Mouse (Mus musculus): ENCODE results near the gene Hgd. TPM values are rescaled to one million over a fixed set of nuclear protein-coding genes. Genes with fewer than 3 reads are reported as not detected.

Gene Hgd
- 7.7 TPM in 1 of 2 replicates, not detected in the other for total RNA-seq (2021)
- long read RNA-seq, transcript Hgd-203 (14 exons, 1,702 nt), result major isoform, 214 of 294 reads
- long read RNA-seq, transcript Hgd-201 (13 exons, 1,516 nt), result minor isoform, 11 of 294 reads
- long read RNA-seq, partial matches to known transcripts, result 49 of 294 reads
- long read RNA-seq, other reads (novel, unspliced or antisense), result 18 of 294 reads

GRCm38 (mm10) chr16:37579994-37580393, at the start of gene Hgd:
Gene Hgd (plus strand): TSS chr16:37580153.
- no peak for DNase-seq

DNA sequence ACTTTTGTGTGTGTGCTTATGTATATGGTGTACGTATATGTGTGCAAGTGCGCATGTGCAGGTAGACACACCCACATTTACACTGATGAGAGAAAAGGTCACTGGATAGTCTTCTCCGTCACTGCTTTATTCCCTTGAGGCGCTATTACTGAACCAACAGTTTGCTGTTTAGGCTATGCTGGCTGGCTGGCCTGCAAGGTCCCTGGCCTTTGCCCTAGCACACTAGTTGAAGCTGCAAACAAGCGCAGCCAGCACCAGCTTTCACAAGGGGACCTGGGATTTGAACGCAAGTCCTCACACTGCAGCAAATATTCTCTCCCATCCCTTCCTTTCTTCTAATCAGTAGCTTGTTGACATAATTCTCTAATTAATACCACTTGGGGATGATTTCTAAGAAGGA, 49.8 kb upstream of the Hgd start:
- DNase-seq, result no peak

GRCm38 (mm10) chr16:37532046-37532445, 47.9 kb upstream of the Hgd start:
- DNase-seq, result no peak

GRCm38 (mm10) chr16:37533369-37534068, 46.4 kb upstream of the Hgd start:
- no peak for DNase-seq

DNA sequence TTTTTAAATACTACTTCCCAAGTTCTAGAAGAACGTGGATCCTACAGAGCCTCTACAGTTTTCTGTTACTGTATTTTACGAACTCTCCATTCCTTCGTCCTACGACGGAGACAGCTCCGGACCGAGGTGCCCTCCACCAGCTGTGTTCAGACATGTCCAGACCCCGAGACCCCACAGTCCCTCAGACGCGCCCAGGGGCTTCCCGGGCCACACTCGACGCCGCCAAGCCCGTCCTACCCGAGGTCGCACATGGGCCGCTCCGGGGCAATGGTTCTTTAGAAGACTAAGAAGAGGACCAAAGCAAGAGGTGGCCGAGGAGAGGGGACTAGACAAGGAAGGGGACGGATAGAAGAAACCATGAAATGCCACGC, 40.7 kb upstream of the Hgd start:
- DNase-seq, result no peak

GRCm38 (mm10) chr16:37539611-37540580, 40.1 kb upstream of the Hgd start, which contains the start of the genes Gtf2e1 and Rabl3:
Gene Gtf2e1 (minus strand): TSS chr16:37539789.
Gene Rabl3 (plus strand): TSS chr16:37539885.
- DNase-seq, result peak; percentile 93

DNA sequence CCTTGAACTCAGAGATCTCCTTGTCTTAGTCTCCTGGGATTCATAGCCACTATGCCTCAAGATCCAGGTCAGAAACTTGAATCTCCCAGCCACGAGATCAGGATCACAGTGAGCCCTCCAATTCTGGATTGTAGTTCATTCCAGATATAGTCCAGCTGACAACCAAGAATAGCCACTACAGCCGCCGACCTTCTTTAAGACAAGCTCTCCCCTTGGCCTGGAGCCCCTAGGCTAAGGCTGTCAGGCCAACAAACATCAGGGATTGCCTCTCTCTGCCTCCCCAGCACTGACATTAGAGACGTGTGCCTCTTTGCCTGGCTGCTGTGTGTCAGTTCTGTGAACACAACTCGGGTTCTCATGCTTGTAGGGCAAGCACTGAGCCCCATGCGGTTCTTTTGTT, 39.2 kb upstream of the Hgd start:
- no peak for DNase-seq

DNA sequence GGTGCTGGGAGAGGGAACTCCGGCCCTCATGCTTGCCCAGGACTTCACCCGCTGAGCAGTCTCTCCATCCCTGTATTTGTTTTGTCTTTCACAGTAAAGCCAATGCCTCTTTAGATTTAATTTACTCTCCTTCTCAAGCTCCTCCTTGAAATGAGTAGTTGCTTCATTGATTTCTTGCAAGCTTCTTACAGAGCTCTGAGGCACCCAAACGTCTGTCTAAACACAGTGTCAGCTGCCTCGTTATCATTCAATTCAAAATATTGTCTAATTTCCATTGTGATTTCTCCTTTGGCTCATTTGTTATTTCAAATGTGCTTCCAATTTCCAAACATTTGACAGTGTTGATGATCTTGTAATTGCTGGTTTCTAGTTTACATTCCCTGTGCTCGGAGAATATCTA, 33.6 kb upstream of the Hgd start:
- DNase-seq, result no peak

DNA sequence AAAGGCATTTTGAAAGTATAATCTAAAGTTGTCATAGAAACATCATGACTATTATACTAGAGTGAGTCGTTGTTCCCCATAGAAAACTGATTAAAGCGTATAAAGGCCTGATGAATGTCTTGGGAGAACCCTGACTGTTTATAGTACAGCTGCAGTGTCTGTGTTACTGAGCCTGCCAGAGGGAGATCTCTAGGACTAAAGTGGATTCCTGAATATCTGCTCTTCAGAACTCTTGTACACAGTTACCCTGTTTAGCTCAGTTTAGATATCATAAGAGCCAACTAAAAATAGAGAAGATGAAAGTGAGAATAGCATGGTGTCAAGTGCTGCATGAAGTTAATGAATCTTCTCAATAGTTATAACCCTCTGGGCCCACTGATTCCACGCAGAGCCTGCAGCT, 29.7 kb upstream of the Hgd start:
- no peak for DNase-seq

DNA sequence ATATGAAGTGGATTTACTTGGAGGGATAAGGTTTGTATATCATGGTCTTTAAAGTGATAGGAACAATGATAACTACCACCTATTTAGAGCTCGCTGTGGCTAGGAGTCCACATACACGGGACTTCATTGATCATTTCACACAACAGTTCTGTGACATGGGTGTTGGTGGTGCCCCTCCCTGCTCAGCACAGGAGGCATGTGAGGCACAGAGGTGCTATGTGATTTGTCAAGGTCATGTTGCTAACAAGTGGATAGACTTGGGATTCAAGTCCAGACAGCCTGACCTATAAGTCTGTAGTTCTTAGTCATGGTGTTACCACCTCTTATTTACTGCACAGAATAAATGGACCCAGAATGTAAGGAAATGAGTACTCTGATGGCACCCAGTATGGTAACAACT, 29.0 kb upstream of the Hgd start:
- DNase-seq, result no peak

DNA sequence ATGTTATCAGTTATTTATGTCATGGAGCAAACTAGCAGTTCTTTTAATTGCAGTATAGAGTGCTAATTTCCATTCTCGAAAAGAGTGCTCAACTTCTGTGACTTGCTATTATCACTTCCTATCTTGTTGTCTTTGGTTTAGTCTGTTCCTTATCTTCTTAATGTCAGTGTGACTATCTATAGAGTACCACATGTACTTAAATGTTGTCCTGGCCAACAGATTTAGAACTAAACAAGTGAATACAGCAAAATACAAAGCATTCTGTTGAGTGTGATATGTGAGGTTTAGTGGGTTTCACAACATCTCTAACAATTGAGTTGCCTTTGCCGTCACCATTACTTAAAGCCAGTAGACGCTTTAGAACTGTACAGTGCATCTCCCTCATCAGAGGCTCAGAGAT, 27.1 kb upstream of the Hgd start:
- no peak for DNase-seq

- no peak for DNase-seq
Observed at GRCm38 (mm10) chr16:37562414-37562813, 17.5 kb upstream of the Hgd start.

- DNase-seq, result no peak
Observed at GRCm38 (mm10) chr16:37562961-37563360, 17.0 kb upstream of the Hgd start.

- DNase-seq, result no peak
Observed at GRCm38 (mm10) chr16:37565117-37565516, 14.8 kb upstream of the Hgd start.

DNA sequence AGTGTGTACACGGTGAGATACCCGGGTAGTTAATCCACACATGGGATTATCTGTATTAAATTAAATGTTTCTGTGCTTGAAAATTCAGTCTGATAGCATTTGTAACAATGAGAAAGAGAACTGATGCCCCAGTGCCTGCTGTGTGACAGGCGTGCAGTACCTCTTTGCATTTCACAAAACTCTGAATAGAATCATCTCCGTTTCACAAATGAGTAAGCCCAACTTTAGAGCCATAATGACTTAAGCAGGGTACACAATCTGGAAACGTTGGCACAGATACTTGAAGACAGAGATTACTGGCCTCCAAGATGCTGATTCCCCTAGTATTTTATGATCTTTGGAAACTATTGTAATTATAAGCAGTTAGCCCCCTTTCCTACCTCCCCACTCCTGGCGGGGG, 13.8 kb upstream of the Hgd start:
- no peak for DNase-seq

DNA sequence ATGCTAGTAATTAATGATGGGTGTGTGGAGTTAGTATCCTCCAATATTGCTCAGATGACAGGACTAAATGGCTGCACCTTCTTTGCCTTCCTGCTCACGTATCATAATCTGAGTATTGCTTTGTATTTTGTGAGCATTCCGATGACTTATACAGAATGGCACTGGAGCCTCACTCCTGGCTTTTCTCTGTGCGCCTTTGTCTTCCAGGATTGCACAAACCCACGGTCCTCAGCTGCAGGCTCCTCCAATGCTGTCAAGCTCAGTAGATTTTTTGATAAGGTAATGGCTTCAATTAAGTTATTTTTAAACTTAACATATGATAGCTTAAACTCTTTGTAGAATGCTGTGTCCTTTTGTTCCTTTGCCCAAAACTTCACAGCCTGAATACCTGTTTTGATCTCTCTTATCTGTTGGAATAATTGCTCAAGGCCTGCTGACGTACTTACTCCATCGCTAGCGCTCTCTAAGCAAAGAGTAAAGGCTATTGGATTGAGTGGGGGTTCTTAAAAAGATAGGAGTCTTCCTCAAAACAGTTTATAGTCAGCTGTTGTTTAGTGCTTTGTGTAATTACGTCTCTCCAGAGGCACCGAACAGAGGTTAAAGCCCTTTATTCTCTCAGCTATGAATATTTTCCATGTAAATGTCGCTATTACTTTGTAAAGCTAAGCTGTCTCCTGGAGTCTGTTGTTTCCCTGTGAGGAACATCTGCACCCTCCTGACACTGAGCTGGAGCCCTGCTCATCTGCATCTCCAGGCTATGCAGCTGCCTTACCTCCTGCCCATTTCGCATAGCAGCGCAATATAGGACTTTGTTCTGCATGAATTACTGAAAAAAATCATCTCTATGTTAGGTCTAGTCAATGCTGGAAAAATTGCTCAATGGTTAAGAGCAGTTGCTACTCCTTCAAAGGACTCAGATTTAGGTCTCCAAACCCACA, 12.6 kb upstream of the Hgd start:
- no peak for DNase-seq

- DNase-seq, result no peak
Observed at GRCm38 (mm10) chr16:37571554-37571953, 8.4 kb upstream of the Hgd start.

- no peak for DNase-seq
Observed at GRCm38 (mm10) chr16:37572117-37572754, 7.7 kb upstream of the Hgd start.

DNA sequence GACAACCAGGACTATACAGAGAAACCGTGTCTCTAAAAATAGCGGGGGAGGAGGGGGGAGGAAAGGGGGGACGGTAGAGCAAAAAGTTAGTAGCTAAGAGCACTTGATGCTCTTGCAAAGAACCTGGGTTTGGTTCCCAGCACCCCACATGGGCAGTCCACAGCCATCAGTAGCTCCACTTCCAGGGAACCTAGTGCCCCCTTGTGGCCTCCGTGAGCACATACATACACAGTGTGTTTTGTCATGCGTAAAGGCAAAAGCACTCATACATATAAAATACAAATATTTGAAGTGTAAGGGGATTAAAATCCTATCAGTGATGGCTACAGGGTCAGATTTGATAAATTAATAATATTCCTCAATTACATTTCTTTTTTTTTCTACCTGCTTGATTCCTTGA, 6.9 kb upstream of the Hgd start:
- no peak for DNase-seq

DNA sequence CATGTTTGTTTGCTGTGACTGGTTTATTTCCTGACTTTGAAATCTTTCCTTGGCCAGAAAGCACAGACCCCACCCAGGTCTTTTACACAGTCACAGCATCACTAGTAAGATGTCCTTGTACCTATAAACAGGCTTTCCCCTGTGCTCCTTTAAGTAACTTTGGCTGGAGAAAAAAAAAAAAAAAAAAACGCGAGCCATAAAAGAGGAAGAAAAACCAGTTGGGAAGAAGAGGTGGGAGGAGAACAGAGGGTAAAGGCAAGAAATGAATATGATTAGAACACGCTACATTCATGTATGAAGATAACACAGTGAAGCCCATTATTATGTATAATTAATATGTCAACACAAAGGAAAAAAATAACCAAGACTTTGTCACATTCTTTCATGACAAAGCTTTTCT, 4.6 kb upstream of the Hgd start:
- no peak for DNase-seq

DNA sequence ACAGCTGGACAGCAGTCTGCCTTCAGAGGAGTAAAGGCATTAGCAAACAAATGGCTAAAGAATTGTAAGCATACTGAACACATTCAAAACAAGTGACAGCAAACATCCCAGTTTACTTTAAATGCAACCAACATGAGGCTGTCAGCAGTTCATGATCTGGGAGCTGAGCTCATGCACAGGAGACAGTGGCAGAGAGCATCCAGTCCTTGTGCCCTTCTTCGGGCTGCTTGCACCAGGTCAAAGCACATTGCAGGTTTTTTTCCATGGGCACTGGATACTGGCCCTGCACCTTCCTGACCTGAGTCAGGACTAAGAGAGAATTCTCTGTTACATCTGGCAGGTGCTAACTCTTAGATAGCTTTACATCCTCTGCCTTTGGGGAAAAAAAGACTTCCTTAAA, 362 bp upstream of the Hgd start:
- no peak for DNase-seq
